Mouse (Mus musculus): ENCODE results near the gene Fibcd1. TPM values are rescaled to one million over a fixed set of nuclear protein-coding genes. Genes with fewer than 3 reads are reported as not detected.

Gene Fibcd1
- polyA plus RNA-seq, 1 experiment, result 0.54 TPM

DNA sequence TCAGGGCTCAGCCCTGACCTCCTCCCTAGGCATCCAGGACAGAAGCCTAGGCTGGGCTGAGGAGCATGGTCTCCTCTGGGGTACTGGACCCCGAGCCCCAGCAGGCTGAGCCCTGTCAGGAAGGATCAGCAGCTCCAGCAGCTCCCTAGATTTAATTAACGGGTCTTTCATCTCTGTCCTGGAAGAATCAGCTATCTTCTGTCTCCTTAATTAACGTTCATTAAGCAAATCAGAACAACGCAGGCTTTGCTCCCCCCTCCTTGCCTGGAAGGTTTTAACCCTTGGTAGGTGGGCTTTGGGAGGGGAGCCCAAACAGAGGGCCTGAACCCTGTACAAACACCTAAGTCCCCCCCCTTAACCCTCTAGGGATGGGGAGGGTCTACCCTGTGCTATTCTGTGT, 37.3 kb upstream of the Fibcd1 start:
- no peak overlapping the region for H3K4me3 ChIP-seq (ENCODE audit: control insufficient read depth, low read depth, low read length)
- no peaks in the 10 kb centered on the region for H3K36me3 ChIP-seq (ENCODE audit: control insufficient read depth, insufficient read depth, low read length)
- TF ChIP-seq CTCF (IDR thresholded peaks at IDR 0.05; ENCODE audit: control insufficient read depth, insufficient read depth, insufficient replicate concordance, low read depth, low read length) (no peak), POLR2A (IDR thresholded peaks at IDR 0.05; ENCODE audit: control insufficient read depth, low read depth, low read length) (no peak)
- no peaks in the 10 kb centered on the region for H3K27me3 ChIP-seq (ENCODE audit: control insufficient read depth, insufficient read depth, low read length)
- no peak overlapping the region for H3K27ac ChIP-seq (ENCODE audit: control insufficient read depth, insufficient read depth, low read depth, low read length)
- H3K4me1 ChIP-seq (ENCODE audit: control insufficient read depth, insufficient read depth, low read length), result peaks cover 7% of the 10 kb centered on the region

DNA sequence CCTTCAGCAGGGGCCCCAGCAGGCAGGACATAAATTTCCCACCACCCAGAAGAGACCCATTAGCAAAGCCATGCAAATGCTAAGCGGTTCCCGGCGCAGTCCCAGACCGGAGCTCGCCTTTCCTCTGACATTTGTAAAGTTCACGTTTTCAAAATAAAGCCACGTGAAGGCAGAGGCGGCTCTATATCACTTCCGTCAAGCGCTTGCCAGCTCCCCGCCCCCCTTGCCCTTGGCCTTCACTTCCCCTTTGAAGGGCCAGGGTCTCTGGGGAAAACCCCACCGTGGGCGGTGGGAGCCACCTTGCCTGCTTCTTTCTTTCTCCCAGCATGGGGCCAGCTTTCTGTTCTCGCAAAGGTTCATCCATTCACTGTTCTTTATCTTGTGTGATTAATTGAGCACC, 35.1 kb upstream of the Fibcd1 start:
- no peaks in the 10 kb centered on the region for H3K4me1 ChIP-seq (ENCODE audit: control insufficient read depth, insufficient read depth, low read length)
- H3K27ac ChIP-seq (ENCODE audit: control insufficient read depth, insufficient read depth, low read depth, low read length), result no peak overlapping the region
- no peak overlapping the region for H3K4me3 ChIP-seq (ENCODE audit: control insufficient read depth, low read depth, low read length)
- no peak for TF ChIP-seq POLR2A (IDR thresholded peaks at IDR 0.05; ENCODE audit: control insufficient read depth, low read depth, low read length)
- H3K27me3 ChIP-seq (ENCODE audit: control insufficient read depth, insufficient read depth, low read length), result no peaks in the 10 kb centered on the region
- H3K36me3 ChIP-seq (ENCODE audit: control insufficient read depth, insufficient read depth, low read length), result no peaks in the 10 kb centered on the region

DNA sequence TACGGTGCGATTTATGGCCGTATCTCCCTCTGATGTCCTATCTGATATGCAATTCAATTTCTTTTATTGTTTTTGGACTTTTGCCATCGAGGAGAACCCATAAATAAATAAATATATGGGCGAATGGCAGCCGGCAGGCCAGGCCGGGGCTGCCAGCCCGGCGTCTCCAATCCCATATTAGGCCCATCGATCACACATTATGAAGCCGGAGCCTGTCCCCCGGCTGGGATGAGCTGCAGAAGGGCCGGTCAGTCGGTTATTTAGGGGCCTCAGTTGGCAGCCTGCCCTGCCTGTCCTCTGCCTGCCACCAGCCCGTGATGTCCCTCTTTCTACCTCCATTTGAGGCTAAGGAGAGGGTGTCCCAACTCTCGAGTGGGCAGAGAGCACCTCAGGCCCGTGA, 32.8 kb upstream of the Fibcd1 start:
- H3K27me3 ChIP-seq (ENCODE audit: control insufficient read depth, insufficient read depth, low read length), result no peaks in the 10 kb centered on the region
- H3K4me1 ChIP-seq (ENCODE audit: control insufficient read depth, insufficient read depth, low read length), result no peaks in the 10 kb centered on the region

DNA sequence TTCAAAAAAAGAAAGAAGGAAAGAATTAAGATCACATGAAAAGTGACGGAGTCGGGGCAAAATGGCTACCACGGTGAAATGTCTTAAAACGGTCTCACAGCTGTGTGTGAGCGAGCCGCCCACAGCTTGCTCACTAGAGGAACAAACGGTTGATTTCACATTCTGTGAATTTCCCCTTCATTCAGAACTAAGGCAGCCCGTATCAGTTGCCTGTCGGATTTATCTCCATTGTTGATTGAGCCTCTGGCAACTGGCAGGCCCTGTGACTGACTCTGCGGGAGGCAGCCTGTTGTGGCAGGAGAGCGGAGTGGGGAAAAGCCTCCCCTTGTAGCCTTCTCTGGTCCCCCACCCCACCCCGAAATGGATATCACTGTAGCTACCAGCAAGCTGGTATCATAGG, 30.6 kb upstream of the Fibcd1 start:
- Histone ChIP-seq H3K36me3 (ENCODE audit: control insufficient read depth, insufficient read depth, low read length) (no peaks in the 10 kb centered on the region), H3K4me3 (ENCODE audit: control insufficient read depth, low read depth, low read length) (no peak overlapping the region), H3K27me3 (ENCODE audit: control insufficient read depth, insufficient read depth, low read length) (no peaks in the 10 kb centered on the region), H3K27ac (ENCODE audit: control insufficient read depth, insufficient read depth, low read depth, low read length) (no peak overlapping the region), H3K4me1 (ENCODE audit: control insufficient read depth, insufficient read depth, low read length) (no peaks in the 10 kb centered on the region)
- TF ChIP-seq POLR2A (IDR thresholded peaks at IDR 0.05; ENCODE audit: control insufficient read depth, low read depth, low read length), result no peak
- no peak for TF ChIP-seq CTCF (IDR thresholded peaks at IDR 0.05; ENCODE audit: control insufficient read depth, insufficient read depth, insufficient replicate concordance, low read depth, low read length)

More for the DNA sequence above, 32.8 kb upstream of the Fibcd1 start:
- no peak overlapping the region for H3K4me3 ChIP-seq (ENCODE audit: control insufficient read depth, low read depth, low read length)
- no peak overlapping the region for H3K27ac ChIP-seq (ENCODE audit: control insufficient read depth, insufficient read depth, low read depth, low read length)
- TF ChIP-seq CTCF (IDR thresholded peaks at IDR 0.05; ENCODE audit: control insufficient read depth, insufficient read depth, insufficient replicate concordance, low read depth, low read length) (no peak), POLR2A (IDR thresholded peaks at IDR 0.05; ENCODE audit: control insufficient read depth, low read depth, low read length) (no peak)
- no peaks in the 10 kb centered on the region for H3K36me3 ChIP-seq (ENCODE audit: control insufficient read depth, insufficient read depth, low read length)

DNA sequence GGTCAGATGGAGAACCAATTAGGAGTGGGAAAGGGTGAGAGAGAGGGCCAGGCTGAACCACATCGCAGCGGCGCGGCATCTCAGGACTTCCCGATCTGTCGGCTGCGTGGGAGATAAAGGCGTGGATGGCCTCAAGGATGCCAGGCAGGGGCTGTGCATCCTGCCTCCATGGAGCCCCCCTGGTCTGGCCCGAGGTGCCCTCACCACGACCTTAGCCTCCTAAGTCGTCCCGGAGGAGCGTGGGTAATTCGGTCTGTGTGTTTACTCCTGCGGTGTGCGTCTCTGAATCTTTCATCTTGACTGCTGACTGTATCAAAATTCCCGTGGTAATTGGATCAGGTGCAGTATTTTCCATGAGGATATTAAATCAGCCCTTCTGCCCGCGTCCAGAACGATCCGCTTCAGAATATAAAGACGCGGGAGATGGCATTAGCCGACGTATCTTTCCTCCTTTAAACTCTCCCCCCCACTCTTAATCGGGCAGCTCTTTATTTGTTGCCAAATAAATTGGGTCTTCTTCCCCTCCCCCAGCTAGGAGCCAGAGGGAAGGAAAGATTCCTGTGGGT, 28.6 kb upstream of the Fibcd1 start:
- Histone ChIP-seq H3K4me1 (ENCODE audit: control insufficient read depth, insufficient read depth, low read length) (no peaks in the 10 kb centered on the region), H3K36me3 (ENCODE audit: control insufficient read depth, insufficient read depth, low read length) (no peaks in the 10 kb centered on the region), H3K27ac (ENCODE audit: control insufficient read depth, insufficient read depth, low read depth, low read length) (no peak overlapping the region), H3K27me3 (ENCODE audit: control insufficient read depth, insufficient read depth, low read length) (no peaks in the 10 kb centered on the region), H3K4me3 (ENCODE audit: control insufficient read depth, low read depth, low read length) (no peak overlapping the region)
- TF ChIP-seq CTCF (IDR thresholded peaks at IDR 0.05; ENCODE audit: control insufficient read depth, insufficient read depth, insufficient replicate concordance, low read depth, low read length) (no peak), POLR2A (IDR thresholded peaks at IDR 0.05; ENCODE audit: control insufficient read depth, low read depth, low read length) (no peak)

DNA sequence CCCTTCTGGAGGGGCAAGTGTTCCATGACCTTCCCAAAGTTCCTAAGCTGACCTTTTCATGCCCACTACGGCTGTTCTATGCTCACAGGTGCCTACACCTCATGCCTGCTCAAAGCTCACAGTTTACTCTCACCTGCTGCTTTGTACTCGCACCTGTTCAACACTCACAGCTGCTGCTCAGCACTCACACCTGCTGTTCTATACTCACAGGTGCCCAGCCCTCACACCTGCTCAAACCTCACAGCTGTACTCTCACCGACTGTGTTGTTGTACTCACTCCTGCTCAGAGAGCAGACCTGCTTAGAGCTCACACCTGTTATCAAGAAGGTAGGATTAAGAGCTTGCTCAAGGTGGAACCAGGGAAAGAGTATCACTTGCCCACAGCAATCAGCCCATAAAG, 24.9 kb upstream of the Fibcd1 start:
- TF ChIP-seq POLR2A (IDR thresholded peaks at IDR 0.05; ENCODE audit: control insufficient read depth, low read depth, low read length) (no peak), CTCF (IDR thresholded peaks at IDR 0.05; ENCODE audit: control insufficient read depth, insufficient read depth, insufficient replicate concordance, low read depth, low read length) (no peak)
- H3K4me1 ChIP-seq (ENCODE audit: control insufficient read depth, insufficient read depth, low read length), result no peaks in the 10 kb centered on the region

DNA sequence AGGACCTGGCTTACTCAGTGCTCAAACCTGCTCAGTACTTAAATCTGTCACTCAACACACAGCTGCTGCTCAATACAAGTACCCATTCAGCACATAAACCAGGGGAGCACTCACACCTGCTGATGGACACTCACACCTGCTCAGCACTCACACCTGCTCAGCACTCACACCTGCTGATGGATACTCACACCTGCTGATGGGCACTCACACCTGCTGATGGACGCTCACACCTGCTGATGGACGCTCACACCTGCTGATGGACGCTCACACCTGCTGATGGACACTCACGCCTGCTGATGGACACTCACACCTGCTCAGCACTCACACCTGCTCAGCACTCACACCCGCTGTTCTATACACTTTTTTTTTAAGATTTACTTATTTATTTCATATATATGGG, 23.9 kb upstream of the Fibcd1 start:
- TF ChIP-seq POLR2A (IDR thresholded peaks at IDR 0.05; ENCODE audit: control insufficient read depth, low read depth, low read length), result no peak
- no peak for TF ChIP-seq CTCF (IDR thresholded peaks at IDR 0.05; ENCODE audit: control insufficient read depth, insufficient read depth, insufficient replicate concordance, low read depth, low read length)
- H3K27me3 ChIP-seq (ENCODE audit: control insufficient read depth, insufficient read depth, low read length), result no peaks in the 10 kb centered on the region
- H3K36me3 ChIP-seq (ENCODE audit: control insufficient read depth, insufficient read depth, low read length), result no peaks in the 10 kb centered on the region
- no peak overlapping the region for H3K27ac ChIP-seq (ENCODE audit: control insufficient read depth, insufficient read depth, low read depth, low read length)
- no peak overlapping the region for H3K4me3 ChIP-seq (ENCODE audit: control insufficient read depth, low read depth, low read length)
- no peaks in the 10 kb centered on the region for H3K4me1 ChIP-seq (ENCODE audit: control insufficient read depth, insufficient read depth, low read length)

More for the DNA sequence above, 24.9 kb upstream of the Fibcd1 start:
- Histone ChIP-seq H3K27ac (ENCODE audit: control insufficient read depth, insufficient read depth, low read depth, low read length) (no peak overlapping the region), H3K4me3 (ENCODE audit: control insufficient read depth, low read depth, low read length) (no peak overlapping the region), H3K27me3 (ENCODE audit: control insufficient read depth, insufficient read depth, low read length) (no peaks in the 10 kb centered on the region), H3K36me3 (ENCODE audit: control insufficient read depth, insufficient read depth, low read length) (no peaks in the 10 kb centered on the region)

Data from testis, adult 2 months (tissue).